20 mouse cellular contexts compared by ENCODE assay signal in genomic region chr10:75579129-75579528, GRCm38 (mm10). TPM values are rescaled to one million over a fixed set of nuclear protein-coding genes. Genes with fewer than 3 reads are reported as not detected.
A peak's percentile ranks its signal among the peaks of the same experiment; 100 is the strongest.
DNase-seq lines count a peak whose midpoint lies in the region.
"Had no signal": no experiment of that assay in that cellular context is flagged by ENCODE, and none has a peak within 500 bp of the region (broad histone marks: within the 10 kb centered on the region; RNA-seq: fewer than 3 reads in every experiment).

No protein-coding gene starts in this region.

- peak; percentile 37 for DNase-seq in adrenal gland, adult 2 months
- DNase-seq in adrenal gland, postnatal 4 days (ENCODE audit: low spot score in 2 of 2): no peak
- DNase-seq in adrenal gland, postnatal 14 days: peak; percentile 43
- no peak for DNase-seq in adrenal gland, adult 8-10 months
- DNase-seq: adrenal gland, postnatal 10 days; adrenal gland, postnatal 25 days; B cell, adult 2 months; cerebellum, adult 11 months; cerebellum, adult 11-12 months; cerebellum, adult 18-20 months; cerebellum, adult 2 months; cerebellum, adult 8-10 months; cerebellum, adult 9-10 months; cerebellum, adult 9-11 months had no signal

RNA-seq across cellular contexts. Expression of gene Ggt5, which starts 10.0 kb away (rescaled TPM):
- 1 to 10 TPM; 5.4 to 7.1 TPM for total RNA-seq in adrenal gland, adult 2 months (2021)
- 52.7 and 56.5 TPM in 2 replicates for polyA plus RNA-seq in adrenal gland, adult 2 months (2012; rRNA removed)
- total RNA-seq in adrenal gland, postnatal 4 days (2021): 10 to 100 TPM; 11.2 to 14.0 TPM
- 6.2 and 8.0 TPM in 2 replicates for total RNA-seq in adrenal gland, postnatal 14 days (2021)
- total RNA-seq in adrenal gland, adult 8-10 months (2022): 1 to 10 TPM; 4.2 to 9.6 (median 5.7) TPM
- total RNA-seq: CH12.LX, MEL had no signal
- polyA plus RNA-seq: C2C12, G1E, Patski had no signal

RNA-seq across cellular contexts. Expression of gene Ggt1, which starts 17.7 kb away (rescaled TPM):
- total RNA-seq in adrenal gland, adult 2 months (2021): not detected
- polyA plus RNA-seq in adrenal gland, adult 2 months (2012; rRNA removed): 0.15 and 0.20 TPM in 2 replicates
- 10 to 100 TPM in 1 of 2 experiments, 1 to 10 TPM in 1; 1.2 to 39.0 TPM for total RNA-seq in adrenal gland, postnatal 4 days (2021)
- 1.7 TPM in 1 of 2 replicates, not detected in the other for total RNA-seq in adrenal gland, postnatal 14 days (2021)
- under 1 TPM in 2 of 4 experiments, not detected in 2; 0.40 to 0.42 TPM for total RNA-seq in adrenal gland, adult 8-10 months (2022)
- total RNA-seq: adrenal gland, postnatal 25 days; adrenal gland, postnatal 36 days; G1E had no signal
- polyA plus RNA-seq: G1E had no signal

RNA-seq across cellular contexts. Expression of gene Lrrc75b, which starts 19.0 kb away (rescaled TPM):
- total RNA-seq in adrenal gland, adult 2 months (2021): under 1 TPM; 0.14 to 0.41 TPM
- 0.17 and 0.30 TPM in 2 replicates for polyA plus RNA-seq in adrenal gland, adult 2 months (2012; rRNA removed)
- 1 to 10 TPM; 1.8 to 4.0 TPM for total RNA-seq in adrenal gland, postnatal 4 days (2021)
- 0.70 and 1.1 TPM in 2 replicates for total RNA-seq in adrenal gland, postnatal 14 days (2021)
- total RNA-seq in adrenal gland, adult 8-10 months (2022): under 1 TPM; 0.19 to 0.37 (median 0.26) TPM
- total RNA-seq: CH12.LX, MEL had no signal
- polyA plus RNA-seq: G1E had no signal

Comparison
In these comparisons a context has a peak if more than half of its experiments do, and no peak if none do; other contexts are left out.
1. DNase-seq: peak in adrenal gland, adult 2 months (single experiment) and adrenal gland, postnatal 14 days (single experiment); none in adrenal gland, postnatal 4 days (0 of 2) and adrenal gland, adult 8-10 months (single experiment).